Mouse (Mus musculus) bone marrow, adult 2 months (tissue): ENCODE results near the gene Mrvi1. TPM values are rescaled to one million over a fixed set of nuclear protein-coding genes. Genes with fewer than 3 reads are reported as not detected.

ENCODE experiments used
- H3K27ac ChIP-seq: fragments of 200-500 bp; 2 replicates; pipeline ENCODE4 v1.5.1; 2012; ENCODE audit warnings: low read depth, mild to moderate bottlenecking, control low read depth, inconsistent platforms, low read length; ENCODE audit not compliant: control insufficient read depth, poor library complexity, insufficient read depth
- H3K4me1 ChIP-seq: fragments of 200-500 bp; 2 replicates; pipeline ENCODE4 v1.6.1; 2011; ENCODE audit warnings: low read length; ENCODE audit not compliant: control insufficient read depth, insufficient read depth
- H3K4me3 ChIP-seq: fragments of 200-500 bp; replicated peaks from 2 replicates; pipeline ENCODE3; 2011; ENCODE audit warnings: mild to moderate bottlenecking, low read depth, low read length, control low read depth; ENCODE audit not compliant: control insufficient read depth
- CTCF ChIP-seq: fragments of 200-500 bp; IDR thresholded peaks from 2 replicates; pipeline ENCODE4 v1.5.1; 2011; ENCODE audit warnings: low read length, control low read depth; ENCODE audit not compliant: control insufficient read depth, insufficient read depth
- POLR2A ChIP-seq: fragments of 200-500 bp; IDR thresholded peaks from 2 replicates; pipeline ENCODE4 v1.6.1; 2011; ENCODE audit warnings: low read depth, mild to moderate bottlenecking, control low read depth, low read length, borderline replicate concordance; ENCODE audit not compliant: control insufficient read depth
- WGBS: fragments of 180-500 bp; shearing (Covaris S2); methylation state at CpG from one replicate; pipeline ENCODE4 v1.1.7; 2018; 5-methylcytosine and 5-hydroxymethylcytosine counted together
- polyA plus RNA-seq: library from polyadenylated mRNA; stranded (reverse); fragments of >200 nt; gene quantifications from 2 replicates; pipeline ENCODE4 v1.2.4, GENCODE M21; 2011; ENCODE audit warnings: low replicate concordance; ENCODE audit not compliant: missing spikeins, insufficient read depth, insufficient read length

Gene Mrvi1
- 10.7 and 59.3 TPM in 2 replicates for polyA plus RNA-seq

DNA sequence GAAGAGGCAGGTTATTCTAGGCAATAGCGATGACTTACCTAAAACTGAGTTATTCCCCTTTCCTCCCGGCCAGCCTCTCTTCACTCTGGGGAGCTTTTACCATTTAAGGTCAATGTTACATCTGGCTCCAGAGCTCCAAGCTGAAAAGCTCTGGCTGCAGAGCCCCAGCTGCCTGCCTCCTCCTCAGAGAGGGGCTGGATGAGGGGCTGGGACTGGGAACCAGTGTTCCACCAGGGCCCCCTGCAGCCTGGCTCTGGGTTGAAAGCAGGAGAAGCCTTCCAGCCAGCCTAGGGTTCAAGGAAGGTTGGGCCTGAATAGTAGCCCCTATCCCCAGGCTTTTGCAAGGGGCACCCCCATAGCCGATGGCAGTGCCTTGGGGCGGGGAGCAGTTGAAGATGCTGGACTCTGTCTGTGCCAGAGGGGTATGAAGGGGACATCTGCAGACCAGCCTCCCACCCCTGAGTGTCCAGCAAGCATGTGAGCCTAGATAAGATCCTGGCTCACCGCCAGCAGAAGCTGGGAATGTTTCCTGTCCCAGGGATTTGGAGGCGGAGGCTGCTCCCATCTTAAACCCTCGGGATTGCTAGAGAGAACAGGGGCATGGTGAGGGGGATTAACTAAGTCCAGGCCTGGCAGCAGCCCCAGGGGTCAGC, at the start of gene Mrvi1:
Mrvi1 (minus strand) TSS at position 409 of the 653 bp plus-strand sequence.
- WGBS, result 68% methylated on average over 7 of the region's 7 CpGs
- Histone ChIP-seq H3K4me1 (peaks cover under 1% of the 10 kb centered on the region), H3K27ac (no peak within 1 kb of the TSS), H3K4me3 (no peak within 1 kb of the TSS)
- TF ChIP-seq POLR2A (no peak), CTCF (no peak)

DNA sequence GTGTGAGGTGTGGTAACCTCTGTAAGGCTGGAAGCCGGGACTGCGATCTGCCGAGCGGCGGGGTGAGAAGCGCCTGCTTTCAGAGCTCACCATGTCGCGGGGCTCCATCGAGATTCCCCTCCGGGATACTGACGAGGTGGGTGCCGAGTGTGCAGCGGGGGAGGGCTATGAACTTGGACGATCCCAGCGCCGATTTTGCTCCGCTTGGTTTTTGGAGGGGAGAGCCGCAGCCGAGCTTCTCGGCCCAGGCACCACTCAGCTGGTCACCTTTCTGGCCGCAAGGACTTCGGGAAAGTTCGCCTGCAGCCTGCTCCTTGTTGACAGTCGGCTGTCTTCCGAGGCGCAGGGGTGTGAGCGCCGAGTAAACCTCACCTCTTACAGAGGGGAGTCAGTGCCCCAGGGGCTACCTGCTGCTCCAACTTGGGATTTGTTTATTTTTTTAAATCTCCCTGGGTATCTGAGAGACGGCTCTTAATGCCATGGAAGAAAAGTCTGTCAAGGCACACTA, 46.8 kb upstream of the Mrvi1 start:
- TF ChIP-seq POLR2A (no peak), CTCF (no peak)
- under 1% methylated on average over 29 of the region's 29 CpGs for WGBS
- Histone ChIP-seq H3K4me1 (no peaks in the 10 kb centered on the region; the same call in 1 of the 2 replicates), H3K27ac (peak overlapping the region; percentile 90), H3K4me3 (peak overlapping the region; percentile 80)

DNA sequence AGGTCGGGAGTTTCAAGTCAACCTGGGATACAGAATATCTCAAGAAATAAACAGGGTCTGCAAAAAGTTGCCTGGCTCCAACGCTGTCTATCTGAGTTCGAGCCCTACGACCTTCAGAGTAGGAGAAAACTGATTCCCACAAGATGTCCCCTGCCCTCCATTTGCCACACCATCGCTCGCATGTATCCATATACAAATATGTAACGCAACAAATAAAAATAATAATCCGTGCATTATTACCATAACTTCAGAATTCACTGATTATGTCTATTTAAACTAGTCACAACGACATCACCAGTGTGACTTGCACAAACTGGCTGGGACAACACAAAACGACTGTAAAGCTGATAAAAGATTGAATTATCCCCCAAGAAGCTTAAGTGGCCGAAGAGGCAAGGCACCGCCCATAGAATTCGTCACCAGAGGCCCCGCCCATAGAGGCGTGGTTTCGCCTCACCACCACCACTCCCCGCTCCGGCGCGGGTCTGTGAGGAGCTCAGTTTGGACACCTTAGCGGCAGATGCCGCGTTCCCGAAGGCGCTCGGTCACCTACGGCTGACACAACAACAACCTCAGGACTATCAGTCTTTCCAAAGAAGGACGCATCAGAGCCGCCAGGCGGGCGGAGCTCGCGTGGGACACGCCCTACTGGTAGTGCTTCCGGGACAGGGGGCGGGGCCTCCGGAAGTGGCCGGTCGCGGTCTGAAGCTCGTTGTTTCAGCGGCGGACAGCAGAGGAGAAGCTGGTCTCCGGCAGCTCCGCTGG, 46.2 kb upstream of the Mrvi1 start, which contains the start of gene Ctr9:
Ctr9 (plus strand) TSS at position 671 of the 765 bp plus-strand sequence.
- WGBS, result 7% methylated on average over 45 of the region's 45 CpGs
- peak; percentile 78; the same call in 1 of the 2 replicates for TF ChIP-seq POLR2A
- TF ChIP-seq CTCF, result no peak
- peak within 1 kb of the TSS; percentile 90 for H3K27ac ChIP-seq
- peak within 1 kb of the TSS; percentile 80 for H3K4me3 ChIP-seq
- no peaks in the 10 kb centered on the region; the same call in 1 of the 2 replicates for H3K4me1 ChIP-seq

DNA sequence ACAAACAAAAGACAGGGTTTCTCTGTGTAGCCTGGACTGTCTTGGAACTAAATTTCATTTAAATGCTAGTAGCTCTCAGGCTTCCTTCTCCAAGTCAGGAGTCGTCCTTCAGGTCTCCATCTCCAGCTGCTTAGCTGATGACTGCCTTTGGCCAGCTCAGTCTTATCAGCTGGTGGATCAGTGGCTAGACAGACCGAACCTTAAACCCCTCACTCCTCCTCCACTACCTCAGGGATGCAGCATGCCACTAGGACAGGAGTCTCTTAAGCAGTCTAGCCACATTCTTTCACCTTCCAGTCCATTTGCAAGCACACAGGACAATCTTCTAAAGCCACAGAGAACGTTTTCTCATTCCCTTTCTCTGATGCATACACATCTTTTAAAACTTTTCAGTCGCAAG, 42.7 kb upstream of the Mrvi1 start:
- WGBS, result 55% methylated on average over 4 of the region's 4 CpGs
- no peak for TF ChIP-seq POLR2A
- TF ChIP-seq CTCF, result no peak
- Histone ChIP-seq H3K4me3 (no peak overlapping the region), H3K4me1 (no peaks in the 10 kb centered on the region; the same call in 1 of the 2 replicates), H3K27ac (no peak overlapping the region)

DNA sequence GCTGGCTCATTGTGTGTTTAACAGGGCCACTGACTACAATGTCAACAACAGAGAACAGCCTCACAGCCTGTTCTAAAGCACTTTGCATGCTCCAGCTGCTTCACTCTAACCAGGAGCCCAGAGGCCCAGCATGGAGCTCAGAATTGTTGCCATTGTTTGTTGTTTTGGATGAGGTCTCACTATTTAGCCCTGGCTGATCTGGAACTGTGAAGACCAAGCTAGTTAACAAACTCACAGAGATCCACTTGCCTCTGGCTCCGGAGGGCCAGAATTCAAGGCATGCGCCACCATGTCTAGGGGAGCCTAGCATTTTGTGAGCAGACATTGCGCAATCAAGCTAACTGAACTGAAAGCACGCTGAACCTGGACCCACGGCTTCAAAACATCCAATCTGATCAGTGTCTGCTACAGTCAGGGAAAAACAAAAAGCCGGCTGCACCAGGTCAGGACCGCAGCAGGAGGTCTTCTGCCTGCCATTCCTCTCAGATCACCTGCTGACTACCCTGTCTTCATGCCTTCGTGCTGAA, 41.9 kb upstream of the Mrvi1 start:
- H3K27ac ChIP-seq, result no peak overlapping the region
- TF ChIP-seq CTCF (no peak), POLR2A (no peak)
- no peaks in the 10 kb centered on the region; the same call in 1 of the 2 replicates for H3K4me1 ChIP-seq
- WGBS, result 46% methylated on average over 8 of the region's 8 CpGs
- peak overlapping the region; percentile 11 for H3K4me3 ChIP-seq

DNA sequence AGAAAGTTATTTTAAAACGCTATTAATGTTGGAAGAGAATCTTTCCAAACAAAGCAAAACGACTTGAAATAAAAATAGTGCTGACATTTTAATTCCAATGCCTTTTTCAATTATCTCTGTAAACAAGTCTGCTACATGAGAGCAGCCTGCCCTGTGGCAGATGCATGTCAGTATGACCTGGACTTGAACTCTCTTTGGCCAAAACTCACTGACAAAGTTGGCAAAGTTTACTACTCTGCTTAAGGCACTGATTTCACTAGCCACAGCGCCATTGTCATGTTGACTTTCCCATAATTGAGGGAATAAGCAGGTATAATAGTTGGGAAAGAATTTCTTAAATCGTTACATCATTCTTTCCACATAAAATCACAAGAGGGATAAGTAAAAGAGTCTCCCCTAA, 38.6 kb upstream of the Mrvi1 start:
- H3K27ac ChIP-seq, result no peak overlapping the region
- WGBS, result 77% methylated on average over 4 of the region's 4 CpGs
- TF ChIP-seq CTCF (no peak), POLR2A (no peak)
- no peaks in the 10 kb centered on the region; the same call in 1 of the 2 replicates for H3K4me1 ChIP-seq
- H3K4me3 ChIP-seq, result no peak overlapping the region

DNA sequence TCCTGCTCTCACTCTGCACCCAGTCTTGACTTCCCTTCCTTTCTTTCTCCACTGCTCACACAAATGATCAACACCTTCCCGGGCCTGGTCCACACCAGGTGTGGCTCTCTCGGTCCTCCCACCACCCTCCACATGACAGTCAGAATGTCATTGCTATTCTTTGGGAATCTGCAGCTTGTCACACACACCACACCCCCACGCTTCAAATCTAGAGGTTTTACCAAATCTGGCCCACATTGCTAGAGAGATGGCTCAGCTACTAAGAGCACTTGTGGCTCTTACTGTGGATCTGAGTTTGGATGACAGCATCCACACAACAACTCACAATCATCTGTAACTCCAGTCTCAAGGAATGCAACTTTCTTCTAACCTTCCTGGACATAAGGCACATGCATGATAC, 34.7 kb upstream of the Mrvi1 start:
- peaks cover 5% of the 10 kb centered on the region for H3K4me1 ChIP-seq
- no peak overlapping the region for H3K27ac ChIP-seq
- WGBS, result 72% methylated on average over 3 of the region's 3 CpGs

DNA sequence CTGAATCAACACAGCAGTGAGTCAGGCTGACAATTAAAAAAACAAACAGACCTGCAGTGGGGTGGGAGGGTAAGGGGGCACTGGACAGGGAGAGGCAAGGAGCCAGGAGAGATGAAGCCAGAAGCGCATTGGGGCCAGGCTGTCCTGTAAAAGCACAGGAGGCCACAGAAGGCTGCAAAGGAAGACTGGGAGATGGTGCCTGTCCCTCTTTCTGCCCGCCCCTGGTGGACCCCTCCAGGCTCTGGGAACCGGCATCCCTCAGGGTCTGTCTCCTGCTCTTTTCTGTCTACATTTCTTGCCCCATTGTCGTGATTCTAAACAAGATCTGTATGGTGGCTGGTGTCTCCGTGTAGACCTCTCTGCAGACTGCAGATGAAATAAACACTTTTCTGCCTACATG, 33.5 kb upstream of the Mrvi1 start:
- WGBS, result 85% methylated on average over 5 of the region's 5 CpGs
- H3K4me3 ChIP-seq, result no peak overlapping the region
- H3K27ac ChIP-seq, result no peak overlapping the region
- peaks cover 5% of the 10 kb centered on the region for H3K4me1 ChIP-seq
- no peak for TF ChIP-seq POLR2A
- no peak for TF ChIP-seq CTCF

More for the DNA sequence above, 34.7 kb upstream of the Mrvi1 start:
- TF ChIP-seq POLR2A (no peak), CTCF (no peak)
- no peak overlapping the region for H3K4me3 ChIP-seq
